Mouse (Mus musculus) myocyte (in vitro differentiated cells): ENCODE measurements at regions not wholly inside any gene's neighbourhood (a gene's known extent, or its start where the extent isn't known, plus 50 kb on each side); places are given as distances from the start of the nearest gene placed in this dataset.

Source experiments
- H3K27me3 ChIP-seq: one replicate; pipeline ENCODE4 v1.6.1; 2011; ENCODE audit not compliant: control insufficient read depth, insufficient read depth, insufficient read length
- H3K36me3 ChIP-seq: one replicate; pipeline ENCODE4 v1.6.1; 2011; ENCODE audit not compliant: control insufficient read depth, insufficient read depth
- H3K4me2 ChIP-seq: one replicate; pipeline ENCODE4 v1.6.1; 2011; ENCODE audit warnings: low read depth, control low read depth
- H3K4me3 ChIP-seq: one replicate; pipeline ENCODE4 v1.5.1; 2011; ENCODE audit warnings: mild to moderate bottlenecking, control low read depth, moderate library complexity
- H3K79me2 ChIP-seq: one replicate; pipeline ENCODE4 v1.6.1; 2011; ENCODE audit not compliant: control insufficient read depth, insufficient read depth
- H3ac ChIP-seq: one replicate; pipeline ENCODE4 v1.6.1; 2011; ENCODE audit not compliant: control insufficient read depth, insufficient read length
- CEBPB ChIP-seq: IDR thresholded peaks from 2 replicates; pipeline ENCODE4 v1.6.1; 2011; ENCODE audit warnings: mild to moderate bottlenecking, moderate library complexity; ENCODE audit not compliant: poor library complexity, insufficient read depth, severe bottlenecking
- E2F4 ChIP-seq: IDR thresholded peaks from one replicate; pipeline ENCODE4 v1.6.1; 2011; ENCODE audit warnings: mild to moderate bottlenecking, control low read depth, moderate library complexity; ENCODE audit not compliant: insufficient read depth
- MAX ChIP-seq: IDR thresholded peaks from one replicate; pipeline ENCODE4 v1.6.1; 2011; ENCODE audit warnings: low read depth, mild to moderate bottlenecking, control low read depth
- MYOD1 ChIP-seq, 3 experiments: IDR thresholded peaks; one replicate each; pipeline ENCODE4 v1.6.1; 2011; ENCODE audit warnings: control low read depth in 2 of 3, low read depth in 2 of 3, mild to moderate bottlenecking in 2 of 3, moderate library complexity in 1 of 3; ENCODE audit not compliant: insufficient read length in 2 of 3, control insufficient read depth in 1 of 3
- MYOG ChIP-seq, 3 experiments: IDR thresholded peaks; one replicate each; pipeline ENCODE4 v1.6.1; 2011; ENCODE audit warnings: control low read depth in 2 of 3, low read depth in 2 of 3, mild to moderate bottlenecking in 2 of 3; ENCODE audit not compliant: insufficient read length in 2 of 3, control insufficient read depth in 1 of 3, insufficient read depth in 1 of 3
- POLR2A ChIP-seq: IDR thresholded peaks from one replicate; pipeline ENCODE4 v1.6.1; 2011; ENCODE audit warnings: low read depth, mild to moderate bottlenecking, control low read depth, moderate library complexity; ENCODE audit not compliant: insufficient read length
- POLR2AphosphoS2 ChIP-seq: IDR thresholded peaks from one replicate; pipeline ENCODE4 v1.6.1; 2011; ENCODE audit warnings: low read depth, control low read depth; ENCODE audit not compliant: insufficient read length
- REST ChIP-seq: IDR thresholded peaks from one replicate; pipeline ENCODE4 v1.6.1; 2011; ENCODE audit warnings: mild to moderate bottlenecking, control low read depth, moderate library complexity; ENCODE audit not compliant: insufficient read depth, insufficient read length
- SRF ChIP-seq: IDR thresholded peaks from one replicate; pipeline ENCODE4 v1.6.1; 2011; ENCODE audit warnings: low read depth; ENCODE audit not compliant: control insufficient read depth, insufficient read length
- TCF12 ChIP-seq: IDR thresholded peaks from one replicate; pipeline ENCODE4 v1.6.1; 2011; ENCODE audit warnings: mild to moderate bottlenecking, control low read depth; ENCODE audit not compliant: poor library complexity, insufficient read depth, severe bottlenecking
- TCF3 ChIP-seq: IDR thresholded peaks from one replicate; pipeline ENCODE4 v1.6.1; 2011; ENCODE audit warnings: low read depth, control low read depth; ENCODE audit not compliant: insufficient read length
- USF1 ChIP-seq: IDR thresholded peaks from one replicate; pipeline ENCODE4 v1.6.1; 2011; ENCODE audit warnings: low read depth, mild to moderate bottlenecking, control low read depth, moderate library complexity

DNA sequence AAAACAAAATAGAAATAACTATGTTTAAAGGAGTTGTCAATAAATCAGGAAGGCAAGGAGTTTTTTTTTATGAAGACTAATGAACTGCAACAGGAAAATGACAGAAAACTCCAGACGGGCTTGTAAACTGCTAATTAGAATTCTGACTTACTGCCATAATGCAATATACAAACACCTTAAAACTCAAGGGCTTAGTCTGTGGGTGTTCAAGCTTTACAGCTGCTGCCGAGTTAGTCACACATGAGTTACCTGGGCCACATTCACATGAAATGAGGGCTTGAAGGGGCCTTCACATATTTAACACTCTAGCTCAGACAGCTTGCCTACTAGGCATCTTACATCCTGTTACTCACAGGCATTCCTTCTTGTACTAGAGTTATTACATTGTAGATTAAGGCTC is 256.9 kb downstream of the Aldoart1 start:
- Histone ChIP-seq H3ac (no peak overlapping the region), H3K79me2 (no peaks in the 10 kb centered on the region), H3K4me2 (no peak overlapping the region), H3K36me3 (no peaks in the 10 kb centered on the region), H3K4me3 (no peak overlapping the region), H3K27me3 (no peaks in the 10 kb centered on the region)
- TF ChIP-seq POLR2A (no peak), E2F4 (no peak), CEBPB (no peak), USF1 (no peak), POLR2AphosphoS2 (no peak), MAX (no peak), SRF (no peak), TCF3 (no peak), TCF12 (no peak), MYOD1 (IDR thresholded peaks at IDR 0.05; ENCODE audit: control insufficient read depth in 1 of 3, insufficient read length in 2 of 3, low read depth in 2 of 3) (no peak)

- TF ChIP-seq MAX, result no peak
- no peak for TF ChIP-seq TCF3
- no peak for TF ChIP-seq REST
- no peak for TF ChIP-seq MYOD1 (IDR thresholded peaks at IDR 0.05; ENCODE audit: control insufficient read depth in 1 of 3, insufficient read length in 2 of 3, low read depth in 2 of 3)
- TF ChIP-seq USF1, result no peak
- no peak for TF ChIP-seq POLR2AphosphoS2
- no peak for TF ChIP-seq SRF
- no peak for TF ChIP-seq POLR2A
- no peak for TF ChIP-seq E2F4
- TF ChIP-seq CEBPB, result no peak
- no peak for TF ChIP-seq MYOG (IDR thresholded peaks at IDR 0.05; ENCODE audit: control insufficient read depth in 1 of 3, insufficient read depth in 1 of 3, insufficient read length in 2 of 3, low read depth in 2 of 3)
- TF ChIP-seq TCF12, result no peak
- Histone ChIP-seq H3K79me2 (no peaks in the 10 kb centered on the region), H3K4me3 (no peak overlapping the region), H3ac (no peak overlapping the region), H3K4me2 (no peak overlapping the region), H3K27me3 (no peaks in the 10 kb centered on the region), H3K36me3 (no peaks in the 10 kb centered on the region)
Measured at GRCm38 (mm10) chr4:72592129-72592528, 260.3 kb downstream of the Aldoart1 start.

- Histone ChIP-seq H3K4me2 (no peak overlapping the region), H3ac (no peak overlapping the region), H3K4me3 (no peak overlapping the region), H3K36me3 (no peaks in the 10 kb centered on the region), H3K79me2 (no peaks in the 10 kb centered on the region), H3K27me3 (no peaks in the 10 kb centered on the region)
- no peak for TF ChIP-seq CEBPB
- no peak for TF ChIP-seq TCF12
- TF ChIP-seq USF1, result no peak
- no peak for TF ChIP-seq POLR2AphosphoS2
- no peak for TF ChIP-seq MAX
- no peak for TF ChIP-seq REST
- TF ChIP-seq MYOD1 (IDR thresholded peaks at IDR 0.05; ENCODE audit: control insufficient read depth in 1 of 3, insufficient read length in 2 of 3, low read depth in 2 of 3), result no peak
- TF ChIP-seq TCF3, result no peak
- TF ChIP-seq MYOG (IDR thresholded peaks at IDR 0.05; ENCODE audit: control insufficient read depth in 1 of 3, insufficient read depth in 1 of 3, insufficient read length in 2 of 3, low read depth in 2 of 3), result no peak
- no peak for TF ChIP-seq SRF
Measured at GRCm38 (mm10) chr4:72574946-72575345, 277.5 kb downstream of the Aldoart1 start.

DNA sequence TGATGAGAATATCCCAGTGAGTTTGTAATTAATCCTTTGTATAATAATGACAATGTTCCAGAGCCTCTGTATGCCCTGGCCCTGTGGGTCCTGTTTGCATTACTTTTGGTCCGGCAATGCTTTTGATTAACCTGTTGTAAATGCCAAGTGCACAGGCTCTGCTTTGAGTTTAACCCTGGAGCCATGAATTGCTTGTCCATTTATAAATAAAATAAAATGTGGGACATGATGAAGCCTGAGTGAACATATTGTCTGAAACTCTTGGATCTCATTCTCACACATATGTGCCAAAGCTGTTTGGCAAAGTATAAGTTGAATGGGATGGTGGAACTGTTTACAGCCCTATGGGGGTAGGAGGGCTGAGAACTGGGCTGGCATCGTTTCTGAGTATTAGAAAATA is 280.5 kb downstream of the Aldoart1 start:
- no peaks in the 10 kb centered on the region for H3K27me3 ChIP-seq
- no peak overlapping the region for H3ac ChIP-seq
- no peak overlapping the region for H3K4me2 ChIP-seq
- H3K4me3 ChIP-seq, result no peak overlapping the region
- no peaks in the 10 kb centered on the region for H3K79me2 ChIP-seq
- TF ChIP-seq E2F4 (no peak), MYOD1 (IDR thresholded peaks at IDR 0.05; ENCODE audit: control insufficient read depth in 1 of 3, insufficient read length in 2 of 3, low read depth in 2 of 3) (no peak), SRF (no peak), USF1 (no peak), TCF12 (no peak), REST (no peak), CEBPB (no peak), TCF3 (no peak), POLR2A (no peak), MAX (no peak), POLR2AphosphoS2 (no peak), MYOG (IDR thresholded peaks at IDR 0.05; ENCODE audit: control insufficient read depth in 1 of 3, insufficient read depth in 1 of 3, insufficient read length in 2 of 3, low read depth in 2 of 3) (no peak)
- no peaks in the 10 kb centered on the region for H3K36me3 ChIP-seq

DNA sequence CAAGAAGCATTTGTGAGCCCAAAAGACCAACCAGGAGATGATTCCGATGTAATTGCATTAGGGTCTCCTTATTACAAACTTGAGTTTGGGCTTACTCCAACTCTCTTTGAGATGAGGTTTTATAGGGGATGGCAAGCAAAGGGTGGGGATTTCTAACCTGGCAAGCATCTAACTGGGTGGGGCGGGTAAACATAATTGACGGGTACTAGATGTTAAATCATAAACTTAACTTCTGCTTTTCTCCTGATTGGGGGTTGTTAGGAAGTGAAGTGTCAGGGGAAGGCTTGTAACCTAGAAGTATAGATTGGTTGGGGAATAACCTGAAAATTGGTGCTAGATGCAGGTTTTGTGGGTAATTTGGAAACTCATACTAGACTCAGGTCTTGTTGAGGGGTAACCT is 287.2 kb downstream of the Aldoart1 start:
- Histone ChIP-seq H3ac (no peak overlapping the region), H3K27me3 (no peaks in the 10 kb centered on the region), H3K4me2 (no peak overlapping the region), H3K36me3 (no peaks in the 10 kb centered on the region), H3K79me2 (no peaks in the 10 kb centered on the region), H3K4me3 (no peak overlapping the region)
- TF ChIP-seq SRF (no peak), TCF3 (no peak), POLR2A (no peak), CEBPB (no peak), MYOD1 (IDR thresholded peaks at IDR 0.05; ENCODE audit: control insufficient read depth in 1 of 3, insufficient read length in 2 of 3, low read depth in 2 of 3) (no peak), TCF12 (no peak), POLR2AphosphoS2 (no peak), E2F4 (no peak), REST (no peak), MAX (no peak), MYOG (IDR thresholded peaks at IDR 0.05; ENCODE audit: control insufficient read depth in 1 of 3, insufficient read depth in 1 of 3, insufficient read length in 2 of 3, low read depth in 2 of 3) (no peak), USF1 (no peak)
